Mouse (Mus musculus) ovary, postnatal 36 days (tissue): Measurements from ENCODE around the gene Gm42674.
A peak's percentile ranks its signal among the peaks of the same experiment; 100 is the strongest.

Experiments used
- DNase-seq: peaks from one replicate; pipeline ENCODE4 v3.0.0; 2022; ENCODE audit warnings: low spot score, mixed read lengths

The Gm42674 gene

DNA sequence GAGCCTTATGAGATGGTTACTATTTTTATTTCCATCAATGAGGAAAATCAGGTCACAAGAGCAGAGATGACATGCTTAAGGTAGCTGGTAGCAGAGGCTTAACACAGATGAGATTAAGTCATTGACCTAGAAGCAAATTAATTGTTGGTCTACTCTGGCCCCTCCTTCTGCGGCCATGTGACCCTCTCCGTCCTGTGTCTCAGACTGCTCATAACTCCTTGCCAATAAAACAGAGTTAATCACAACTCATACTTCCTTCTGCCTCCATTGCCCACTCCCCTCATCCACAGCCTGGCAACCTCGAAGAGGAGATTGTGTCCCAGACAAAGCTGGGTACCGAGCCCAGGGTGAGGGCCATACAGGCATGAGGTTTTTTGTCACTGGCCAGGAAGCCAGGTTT is 3.5 kb upstream of the Gm42674 start:
- no peak for DNase-seq

DNA sequence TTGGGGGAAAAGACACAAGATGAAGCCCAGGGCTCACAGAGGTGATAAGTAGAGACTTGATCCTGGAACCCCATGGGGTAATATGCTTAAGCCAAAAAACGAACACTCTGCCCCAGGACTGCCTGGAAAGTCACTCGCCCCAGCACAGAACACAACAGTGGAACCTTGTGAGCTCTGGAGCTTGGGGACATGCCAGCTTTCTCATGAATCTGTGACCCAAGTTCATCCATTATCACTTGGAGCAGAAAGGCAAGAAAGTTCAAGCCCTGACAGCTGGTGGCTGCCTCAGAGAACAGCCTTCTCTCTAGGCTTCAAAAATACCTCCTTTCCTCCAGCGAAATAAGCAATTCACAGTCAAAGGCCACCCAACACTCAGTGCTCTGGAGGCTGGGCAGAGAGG is 2.3 kb upstream of the Gm42674 start:
- DNase-seq: no peak

DNA sequence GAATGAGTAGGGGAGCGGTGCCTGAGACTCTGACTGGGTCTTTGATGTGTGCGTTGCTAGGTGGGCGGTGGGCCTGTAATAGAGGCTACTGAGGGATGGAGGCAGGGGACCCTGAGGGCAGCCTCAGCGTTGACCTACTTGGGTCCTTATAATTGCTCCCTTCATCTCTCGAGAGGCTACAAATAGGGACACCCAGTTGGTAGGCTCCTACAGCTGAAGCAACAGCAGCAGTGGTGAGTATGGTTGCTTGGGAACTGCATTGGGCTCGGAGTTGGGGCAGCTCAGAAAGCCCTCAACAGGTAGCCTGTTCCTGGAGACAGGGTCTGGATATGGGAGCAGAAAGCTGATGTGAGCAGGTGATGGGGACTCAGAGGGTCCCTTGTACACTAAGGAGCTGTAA is 1.7 kb upstream of the Gm42674 start:
- DNase-seq: no peak

DNA sequence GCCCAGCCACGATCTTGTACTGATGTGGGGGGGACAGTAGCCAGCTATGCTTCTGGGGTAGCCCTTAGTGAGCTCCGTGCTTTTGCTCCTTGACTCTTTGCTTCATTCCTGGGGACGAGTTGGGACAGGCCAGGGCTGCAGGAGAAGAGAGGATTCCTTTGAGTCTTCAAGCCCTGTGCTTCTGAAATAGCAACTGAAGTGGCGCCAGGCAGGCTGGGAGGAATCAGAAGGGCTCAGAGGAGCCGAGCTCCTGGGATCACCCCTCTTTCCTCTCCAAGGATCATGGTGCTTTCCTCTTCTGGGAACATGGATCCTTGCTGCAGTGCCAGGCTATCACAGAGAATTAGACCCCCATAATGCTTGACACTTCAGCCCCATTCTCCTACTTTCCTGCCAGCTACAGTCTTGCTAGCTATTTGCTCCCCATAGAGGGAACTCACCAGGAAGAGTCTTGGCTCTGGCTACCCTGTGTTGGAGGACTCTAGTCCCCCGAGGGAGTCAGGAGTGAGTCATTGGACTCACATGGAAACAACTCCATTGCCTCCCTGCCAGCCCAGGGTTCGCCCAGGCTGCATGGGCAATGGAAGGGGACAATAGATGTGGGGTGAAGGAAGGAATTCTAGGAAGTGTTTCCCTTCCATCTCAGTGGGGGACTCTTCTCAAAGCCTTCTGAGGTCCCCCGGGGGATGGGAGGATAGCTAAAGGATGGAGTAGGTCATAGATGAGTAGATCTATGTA is 1.1 kb upstream of the Gm42674 start:
- DNase-seq: no peak

DNA sequence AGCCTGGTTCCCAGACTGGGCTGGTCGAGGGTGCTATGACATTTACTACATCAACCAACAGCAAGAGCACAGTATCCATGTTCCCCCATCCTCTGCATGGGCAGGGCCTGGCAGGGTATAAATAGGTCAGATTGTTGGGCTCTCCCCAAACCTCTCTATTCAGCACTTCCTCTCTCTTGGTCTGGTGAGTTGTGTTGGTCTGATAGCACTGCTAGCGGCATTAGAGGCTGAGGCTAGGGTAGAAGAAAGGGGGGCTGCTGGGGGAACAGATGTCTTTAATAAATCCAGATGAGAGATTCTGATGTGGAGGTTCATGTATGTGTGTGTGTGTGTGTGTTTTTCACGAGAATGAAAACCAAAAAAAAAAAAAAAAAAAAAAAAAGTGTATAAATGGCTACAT is 1.9 kb downstream of the Gm42674 start, which contains the start of gene S100a4:
Gene S100a4, plus strand, starts transcription at position 149 of the 400 bp plus-strand sequence.
- DNase-seq: no peak

DNA sequence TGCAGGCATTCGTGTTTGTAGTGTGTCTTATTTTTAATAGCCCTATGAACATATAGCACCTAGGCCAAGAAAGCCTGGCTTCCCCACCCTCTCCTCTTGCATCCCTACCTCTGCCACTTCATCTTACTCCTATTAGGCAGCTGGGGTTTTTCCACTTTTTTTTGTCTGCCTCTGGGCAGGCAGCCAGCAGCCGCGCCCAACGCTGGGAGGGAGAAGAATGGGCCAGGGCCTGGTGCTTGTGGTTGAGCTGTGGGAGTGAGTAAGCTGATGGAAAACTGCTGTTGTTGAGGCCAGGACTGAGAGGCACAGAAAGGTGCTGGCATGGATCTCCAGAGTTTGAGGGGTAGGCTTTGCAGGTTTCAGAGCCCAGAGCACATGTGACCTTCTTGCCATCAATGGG is 2.7 kb downstream of the Gm42674 start:
- peak; percentile 79 for DNase-seq

DNA sequence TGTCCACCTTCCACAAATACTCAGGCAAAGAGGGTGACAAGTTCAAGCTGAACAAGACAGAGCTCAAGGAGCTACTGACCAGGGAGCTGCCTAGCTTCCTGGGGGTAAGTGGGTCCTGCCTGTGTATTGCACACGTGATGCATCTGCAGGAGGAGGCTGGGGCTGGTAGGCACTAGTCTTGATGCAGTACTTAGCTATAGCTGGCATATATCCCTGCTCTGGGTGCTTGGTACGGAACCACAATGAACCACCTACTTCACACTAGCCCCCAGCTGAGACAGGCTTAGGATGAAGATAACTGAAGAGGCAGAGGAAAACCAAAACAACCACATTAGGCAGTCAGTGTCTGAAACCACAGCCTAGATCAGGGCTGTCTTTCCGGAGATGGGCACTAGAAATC is 3.3 kb downstream of the Gm42674 start:
- DNase-seq: no peak

DNA sequence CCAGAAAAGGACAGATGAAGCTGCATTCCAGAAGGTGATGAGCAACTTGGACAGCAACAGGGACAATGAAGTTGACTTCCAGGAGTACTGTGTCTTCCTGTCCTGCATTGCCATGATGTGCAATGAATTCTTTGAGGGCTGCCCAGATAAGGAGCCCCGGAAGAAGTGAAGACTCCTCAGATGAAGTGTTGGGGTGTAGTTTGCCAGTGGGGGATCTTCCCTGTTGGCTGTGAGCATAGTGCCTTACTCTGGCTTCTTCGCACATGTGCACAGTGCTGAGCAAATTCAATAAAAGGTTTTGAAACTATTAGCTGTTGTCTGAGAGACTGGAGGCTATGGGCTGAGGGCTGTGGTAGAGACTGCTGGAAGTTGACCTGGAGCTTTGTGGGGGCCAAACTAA is 4.0 kb downstream of the Gm42674 start:
- DNase-seq: no peak

DNA sequence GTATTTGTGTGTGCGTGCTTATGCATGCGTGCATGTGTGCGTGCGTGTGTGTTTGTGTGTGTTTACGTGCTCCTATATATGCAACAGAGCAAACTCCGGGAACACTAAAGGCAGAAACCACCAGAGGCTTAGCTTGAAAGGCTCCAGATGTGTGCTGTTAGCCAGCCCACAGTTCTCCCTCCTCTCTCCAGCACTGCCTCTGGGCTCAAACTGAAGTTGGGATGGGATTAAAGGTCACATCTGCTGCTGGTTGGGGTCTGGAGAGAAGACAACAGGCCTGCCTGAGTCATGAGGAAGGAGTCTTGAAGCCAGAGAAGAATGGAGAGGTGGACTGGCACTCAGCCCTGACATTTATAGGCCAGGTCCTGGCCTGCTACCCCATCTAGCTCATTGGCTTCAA is 4.5 kb downstream of the Gm42674 start:
- DNase-seq: no peak

DNA sequence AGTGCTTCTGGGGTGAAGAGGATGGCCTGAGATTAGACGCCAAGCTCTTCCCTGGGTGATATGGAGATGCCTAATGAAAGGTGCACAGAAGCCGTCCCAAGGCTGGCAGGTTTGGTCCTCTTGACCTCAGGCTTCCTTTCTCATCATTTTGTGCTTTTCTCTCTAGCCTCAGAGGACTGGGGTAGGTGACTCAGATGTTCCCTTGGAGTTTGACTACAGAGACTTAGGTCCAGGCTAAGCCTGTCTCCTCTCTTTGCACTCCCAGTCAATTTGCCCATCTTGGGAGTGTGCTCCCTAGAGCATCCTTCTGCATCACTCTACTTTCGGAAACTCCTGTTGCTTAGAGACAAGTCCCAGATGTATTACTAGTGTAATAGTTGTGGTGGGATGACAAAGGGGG is 5.7 kb downstream of the Gm42674 start:
- no peak for DNase-seq

DNA sequence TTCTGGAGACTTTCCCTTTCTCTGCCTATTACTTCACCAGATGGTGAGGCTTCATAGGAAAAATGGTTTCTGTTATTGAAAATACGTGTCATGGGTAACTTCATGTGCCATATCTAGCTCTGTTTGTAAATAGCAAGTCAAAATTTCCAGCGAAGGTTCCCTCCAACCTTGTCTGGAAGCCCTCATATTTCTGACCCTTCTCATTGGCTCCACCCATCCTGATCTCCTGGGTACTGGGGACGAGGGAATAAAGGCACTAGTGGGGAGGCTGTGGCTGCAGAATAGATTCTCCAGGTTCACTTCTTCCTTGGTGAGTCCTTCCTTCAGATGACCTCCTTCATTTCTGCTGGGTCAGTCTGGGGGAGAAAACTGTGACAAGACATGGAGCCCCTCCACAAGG is 6.5 kb downstream of the Gm42674 start, which contains the start of gene S100a5:
Gene S100a5, plus strand, starts transcription at position 301 of the 400 bp plus-strand sequence.
- no peak for DNase-seq

DNA sequence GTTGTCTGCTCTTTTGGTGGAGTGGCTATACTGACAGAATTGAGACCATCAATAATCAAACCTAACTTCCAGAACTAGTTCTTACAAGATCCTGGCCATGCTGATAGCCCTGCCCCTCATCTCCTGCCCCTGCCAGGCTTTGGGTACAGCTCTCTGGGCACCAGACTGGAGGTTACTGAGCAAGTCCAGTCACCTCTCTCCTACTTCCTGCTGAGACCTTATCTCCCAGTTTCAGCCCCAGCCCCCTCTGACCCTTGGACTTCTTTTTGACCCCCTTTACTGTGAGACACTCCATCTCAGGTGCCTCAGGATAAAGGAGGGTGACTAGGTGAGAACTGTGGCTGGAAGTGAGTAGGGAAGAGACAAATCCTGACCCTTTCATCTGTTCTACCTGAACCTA is 7.4 kb downstream of the Gm42674 start:
- DNase-seq: no peak

DNA sequence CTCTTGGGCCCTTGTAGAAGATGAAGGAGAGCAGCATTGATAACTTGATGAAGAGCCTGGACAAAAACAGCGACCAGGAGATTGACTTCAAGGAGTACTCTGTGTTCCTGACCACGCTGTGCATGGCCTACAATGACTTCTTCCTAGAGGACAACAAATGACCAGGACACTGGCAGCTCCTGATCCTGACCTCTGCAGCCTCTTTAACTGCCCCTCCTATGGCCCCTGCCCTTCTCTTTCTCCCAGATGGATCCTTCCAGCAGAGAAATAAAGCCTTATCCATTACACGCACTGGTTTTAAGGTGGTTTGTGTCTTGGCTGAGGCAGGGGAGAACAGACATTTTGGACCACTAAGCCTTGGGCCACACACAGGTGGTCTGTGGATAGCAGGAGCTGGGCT is 9.8 kb downstream of the Gm42674 start:
- DNase-seq: no peak

DNA sequence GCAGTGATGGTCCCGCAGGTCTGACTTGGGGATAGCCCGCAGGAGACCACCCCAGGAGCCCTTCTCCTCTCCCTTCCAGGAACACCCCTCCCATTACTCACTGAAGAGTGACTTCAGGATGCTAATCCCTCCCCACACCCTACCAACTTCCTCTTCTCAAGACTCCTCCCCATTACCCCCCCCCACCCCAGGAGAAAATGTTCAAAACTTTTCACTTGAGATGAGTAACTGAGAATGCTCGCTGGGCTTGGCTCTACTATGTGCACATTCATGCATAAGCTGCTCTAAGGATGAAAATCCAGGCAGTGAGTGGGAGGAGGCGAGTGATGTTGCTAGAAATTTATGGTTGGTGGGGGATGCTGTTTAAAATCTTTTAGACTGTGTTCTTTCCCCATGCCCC is 10.4 kb downstream of the Gm42674 start:
- DNase-seq: no peak

DNA sequence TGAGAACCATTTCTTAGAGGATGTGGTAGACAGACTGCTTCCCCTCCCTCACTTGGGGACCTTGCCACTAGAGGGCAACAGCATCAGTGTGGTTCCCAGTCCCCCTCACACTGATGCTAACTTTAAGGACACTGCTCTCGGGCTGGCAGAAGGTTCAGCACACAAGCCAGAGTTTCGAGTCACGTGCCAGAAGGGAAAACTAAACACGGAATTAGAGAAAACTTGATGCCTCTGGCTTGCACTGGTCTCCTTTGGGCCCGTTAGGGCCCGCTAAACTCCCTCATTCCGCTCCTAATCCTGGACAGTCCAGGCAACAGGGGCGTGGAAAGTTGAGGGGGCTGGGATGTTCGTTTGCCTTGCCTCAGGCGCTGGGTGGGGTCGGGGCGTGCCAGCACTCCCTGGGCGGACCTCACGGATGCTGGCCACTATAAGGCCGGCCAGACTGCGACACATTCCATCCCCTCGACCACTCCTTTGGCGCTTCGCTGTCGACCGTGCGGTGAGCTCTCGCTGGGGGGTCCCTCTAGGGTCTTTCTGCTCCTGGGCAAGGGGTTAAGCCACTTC is 11.1 kb downstream of the Gm42674 start, which contains the start of gene S100a6:
Gene S100a6, plus strand, starts transcription at position 155 of the 564 bp plus-strand sequence.
- peak; percentile 54 for DNase-seq

DNA sequence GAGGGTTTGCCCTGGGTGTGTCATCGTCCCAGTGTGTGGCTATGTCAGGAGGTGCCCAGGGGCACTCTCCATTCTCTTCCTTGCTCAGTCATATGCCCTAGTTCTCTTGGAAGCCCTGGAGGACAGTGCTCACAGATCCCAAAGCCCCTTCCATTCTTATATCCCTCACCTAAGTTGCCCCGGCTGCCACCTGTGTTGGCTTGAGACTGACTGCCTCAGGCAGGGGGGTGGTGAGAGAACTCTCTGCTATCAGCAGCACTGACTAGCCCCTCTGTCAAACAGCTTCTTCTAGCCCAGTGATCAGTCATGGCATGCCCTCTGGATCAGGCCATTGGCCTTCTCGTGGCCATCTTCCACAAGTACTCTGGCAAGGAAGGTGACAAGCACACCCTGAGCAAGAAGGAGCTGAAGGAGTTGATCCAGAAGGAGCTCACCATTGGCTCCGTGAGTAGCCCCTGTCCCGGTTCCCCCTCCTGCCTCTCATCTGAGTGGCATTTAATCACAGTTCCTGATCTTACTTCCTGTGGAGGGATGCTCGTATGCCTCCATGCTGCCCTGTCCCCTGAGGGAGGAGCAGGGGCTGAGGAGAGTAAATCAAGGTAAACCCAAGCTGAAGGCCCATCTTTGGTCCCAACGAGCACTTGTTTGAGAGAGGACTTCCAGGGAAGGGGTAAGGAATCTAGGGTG is 11.9 kb downstream of the Gm42674 start:
- no peak for DNase-seq

DNA sequence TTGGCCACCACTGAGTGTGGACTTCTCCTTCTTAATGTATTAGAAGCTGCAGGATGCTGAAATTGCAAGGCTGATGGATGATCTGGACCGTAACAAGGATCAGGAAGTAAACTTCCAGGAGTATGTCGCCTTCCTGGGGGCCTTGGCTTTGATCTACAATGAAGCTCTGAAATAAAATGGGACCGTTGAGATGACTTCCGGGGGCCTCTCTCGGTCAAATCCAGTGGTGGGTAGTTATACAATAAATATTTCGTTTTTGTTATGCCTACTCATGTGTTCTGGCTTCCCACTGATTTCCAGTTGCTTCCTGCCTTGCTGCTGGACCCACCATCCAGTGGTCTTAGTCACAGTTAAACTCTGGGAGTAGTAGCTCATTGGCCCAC is 12.4 kb downstream of the Gm42674 start:
- no peak for DNase-seq

DNA sequence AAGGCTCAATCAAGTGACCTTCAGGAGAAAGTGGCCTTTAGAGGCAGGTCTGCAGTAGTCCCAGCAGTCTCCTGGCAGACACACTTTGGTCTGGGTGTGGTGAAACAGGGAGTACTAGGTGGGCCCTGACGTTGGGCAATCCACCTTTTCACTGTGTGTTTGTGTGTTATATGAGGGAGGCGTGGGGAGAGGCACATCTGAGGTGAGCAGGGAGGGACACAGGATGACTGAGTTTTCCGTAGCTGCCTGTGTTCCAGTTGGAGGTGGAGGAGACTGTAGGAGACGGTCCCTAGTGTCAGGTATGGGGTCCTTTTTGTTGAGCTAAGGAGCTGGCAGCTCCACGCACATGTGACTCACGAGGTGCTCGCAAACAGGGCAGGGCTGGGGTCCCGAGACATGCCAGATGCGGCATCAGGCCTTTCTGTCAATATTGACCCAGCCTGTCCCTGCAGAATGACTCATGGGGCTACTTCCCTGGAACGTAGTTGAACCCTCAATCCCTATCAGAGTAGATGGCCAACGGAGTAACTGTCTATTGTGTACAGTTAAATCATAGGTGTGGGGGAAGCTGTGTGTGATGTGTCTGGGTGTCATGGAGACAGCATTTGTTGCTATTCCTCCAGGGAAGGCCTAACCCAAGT is 13.0 kb downstream of the Gm42674 start:
- no peak for DNase-seq

DNA sequence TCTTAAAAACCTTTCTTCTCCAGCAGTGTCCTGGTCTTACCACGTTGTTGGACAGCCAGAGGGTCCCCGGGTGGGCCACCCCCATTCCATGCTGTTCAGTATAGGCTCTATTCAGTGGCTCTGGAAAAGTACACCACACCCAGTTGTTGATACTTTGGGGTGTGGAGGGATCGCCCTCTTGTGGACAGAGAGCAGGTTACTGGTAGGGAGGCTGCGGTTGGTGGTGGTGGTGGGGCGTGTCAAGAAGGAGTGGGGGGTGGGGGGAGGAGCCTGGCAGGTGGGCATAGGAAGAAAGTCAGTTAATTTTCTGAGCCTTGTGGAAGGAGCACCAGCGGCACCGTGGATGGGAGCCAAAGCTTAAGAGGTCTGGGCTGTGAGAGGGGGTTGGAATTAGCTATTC is 13.7 kb downstream of the Gm42674 start:
- peak; percentile 60 for DNase-seq

DNA sequence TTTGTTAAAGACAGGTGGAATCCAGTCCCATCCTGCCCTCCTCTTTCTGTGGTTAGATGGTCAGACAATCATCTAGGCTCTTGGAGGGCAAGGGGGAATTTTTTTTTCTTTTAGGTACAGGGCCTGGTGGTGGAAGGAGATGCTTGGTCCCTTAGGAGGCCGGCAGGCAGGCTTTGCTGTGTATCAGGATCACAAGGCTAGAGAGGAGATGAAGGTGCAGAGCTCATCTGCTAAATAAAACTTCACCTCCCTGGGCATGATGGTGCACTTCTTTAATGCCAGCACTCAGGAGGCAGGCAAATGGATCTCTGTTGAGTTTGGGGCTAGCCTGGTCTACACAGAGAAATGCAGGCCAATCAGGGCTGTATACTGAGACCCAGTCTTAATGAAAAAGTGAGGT is 14.2 kb downstream of the Gm42674 start:
- DNase-seq: no peak

DNA sequence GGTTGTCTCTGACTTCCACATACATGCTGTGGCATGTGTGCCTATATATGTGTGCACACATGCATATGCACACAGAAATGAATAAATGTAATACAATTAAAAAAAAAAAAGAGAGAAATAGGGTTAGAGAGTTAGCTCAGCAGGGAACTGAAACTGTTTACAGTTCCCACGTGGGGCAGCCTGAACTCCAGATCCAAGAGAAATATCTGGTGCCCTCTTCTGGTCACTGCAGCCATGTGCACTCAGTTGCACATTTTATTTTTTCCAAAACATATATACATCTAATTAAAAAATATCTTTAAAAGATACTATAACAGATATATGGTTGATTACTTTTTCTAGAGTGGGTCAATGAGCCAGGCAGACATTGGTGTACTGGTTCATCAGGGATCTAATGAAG is 15.9 kb downstream of the Gm42674 start:
- DNase-seq: no peak

DNA sequence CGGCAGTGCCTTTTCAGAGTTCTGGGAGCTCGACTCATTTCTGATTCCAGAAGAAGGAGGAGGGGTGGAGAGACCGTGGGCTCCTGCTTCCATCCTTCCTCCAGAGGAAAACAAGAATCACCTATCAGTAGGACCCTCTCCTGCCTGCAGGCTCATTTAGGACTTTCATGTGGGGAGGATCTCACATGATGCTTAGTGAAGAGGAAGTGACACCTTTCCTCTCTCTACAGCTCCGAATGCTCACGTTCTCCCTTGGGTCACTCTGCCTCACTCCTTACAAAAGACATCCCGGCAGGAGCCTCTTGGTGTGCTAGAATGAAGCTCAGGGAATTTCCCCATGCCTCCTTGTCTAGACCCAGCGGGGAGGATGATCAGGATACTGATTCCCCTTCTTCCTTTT is 19.8 kb downstream of the Gm42674 start:
- no peak for DNase-seq
